Mouse (Mus musculus): ENCODE data around the gene Zfp990. TPM values are rescaled to one million over a fixed set of nuclear protein-coding genes. Genes with fewer than 3 reads are reported as not detected.

Gene Zfp990
- total RNA-seq (2023), result under 1 TPM; 0.49 to 0.79 TPM

DNA sequence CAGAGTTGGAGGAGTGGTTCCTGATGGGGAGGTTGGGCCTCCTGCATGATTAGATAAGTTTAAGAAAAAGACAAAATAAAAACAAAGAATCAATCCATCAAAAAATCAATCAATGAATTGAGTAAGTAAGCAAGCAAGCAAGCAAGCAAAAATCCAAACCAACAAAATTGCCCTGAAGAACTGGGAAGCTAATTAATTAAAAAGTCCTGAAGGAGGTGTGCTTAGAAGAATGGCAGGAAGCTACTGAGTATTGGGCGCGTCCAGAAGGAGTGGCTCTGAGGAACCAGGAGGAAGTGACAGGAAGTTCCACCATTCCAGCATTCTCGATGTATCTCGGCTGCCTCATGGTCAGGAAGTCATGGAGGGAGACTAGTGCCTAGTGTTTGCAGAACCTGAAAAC lies at the start of gene Zfp990:
Gene Zfp990 (plus strand): TSS at position 301 of the 400 bp plus-strand sequence.

DNA sequence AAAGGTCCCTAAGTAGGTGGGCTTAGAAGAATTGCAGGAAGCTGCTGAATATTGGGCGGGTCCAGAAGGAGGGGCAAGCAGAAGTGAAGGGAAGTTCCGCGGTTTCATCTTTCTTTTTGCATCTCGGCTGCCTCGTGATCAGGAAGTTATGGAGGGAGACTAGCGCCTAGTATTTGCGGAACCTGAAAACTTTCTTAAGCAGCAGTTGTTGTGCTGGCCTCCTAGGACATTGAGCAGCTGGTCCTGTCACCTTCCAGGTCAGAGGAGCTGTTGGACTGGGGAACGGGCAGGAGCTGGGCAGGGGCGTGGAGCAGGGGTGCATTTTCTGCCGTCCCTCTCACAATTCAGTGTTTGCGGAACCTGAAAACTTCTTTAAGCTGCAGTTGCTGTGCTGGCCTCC lies 74.5 kb downstream of the Zfp990 start, which contains the start of gene Gm13212:
Gene Gm13212 (plus strand): TSS at position 89 of the 400 bp plus-strand sequence.

Other genes with a start within 250 kb of the Zfp990 start
- 1 to 10 TPM; 1.0 to 1.3 TPM for gene Tnfrsf8, start 195.6 kb upstream of the Zfp990 start, total RNA-seq (2023)
- gene Gm13212, start 74.4 kb downstream of the Zfp990 start, total RNA-seq (2023), result 1 to 10 TPM; 5.2 to 6.5 TPM
- gene Zfp980, start 159.9 kb downstream of the Zfp990 start, total RNA-seq (2023), result under 1 TPM in 1 of 2 experiments, not detected in 1; 0.09 TPM